Mouse (Mus musculus) olfactory bulb, adult 2 months (tissue): ENCODE measurements around the gene Cxcl9.

Source experiments
- CTCF ChIP-seq: fragments of 200-500 bp; IDR thresholded peaks from 2 replicates; pipeline ENCODE4 v1.5.1; 2012; ENCODE audit warnings: low read depth, mild to moderate bottlenecking, low read length, moderate library complexity; ENCODE audit not compliant: insufficient read depth
- POLR2A ChIP-seq: fragments of 200-500 bp; IDR thresholded peaks from 2 replicates; pipeline ENCODE4 v1.6.1; 2012; ENCODE audit warnings: mild to moderate bottlenecking, low read depth, low read length, moderate library complexity; ENCODE audit not compliant: insufficient read depth

GRCm38 (mm10) chr5:92331635-92332338, 3.9 kb upstream of the Cxcl9 start, which contains the start of gene Art3:
- TF ChIP-seq CTCF (no peak), POLR2A (no peak)
